ENCODE assay signal across 20 mouse cellular contexts in genomic region chr6:137897671-137898070, GRCm38 (mm10).
DNase-seq lines count a peak whose midpoint lies in the region; TF ChIP-seq lines count a peak whose summit lies in the region.
"Had no signal": no experiment of that assay in that cellular context is flagged by ENCODE, and none has a peak within 500 bp of the region (broad histone marks: within the 10 kb centered on the region; RNA-seq: fewer than 3 reads in every experiment).

No protein-coding gene starts in this region.

- DNase-seq in adrenal gland, adult 2 months: peak; percentile 22
- no peak for DNase-seq in adrenal gland, postnatal 4 days (ENCODE audit: low spot score in 2 of 2)
- DNase-seq in lung, postnatal 25 days (ENCODE audit: low spot score): peak; percentile 46
- DNase-seq in lung, postnatal 10 days: no peak
- DNase-seq in adrenal gland, adult 8-10 months: peak; percentile 1
- no peak for DNase-seq in left cerebral cortex, postnatal 14 days (ENCODE audit: low spot score in 2 of 2)
- no peak for DNase-seq in retina, embryonic 14.5 days (ENCODE audit: low spot score)
- DNase-seq: cerebellum, adult 9-11 months; gastrocnemius, postnatal 10 days; heart, postnatal 10 days; kidney, adult 9 months; kidney, postnatal 10 days; layer of hippocampus, adult 9-11 months; midbrain, embryonic 14.5 days had no signal

- H3K4me3 ChIP-seq in cortical plate, adult 2 months (ENCODE audit: insufficient read depth, low read length): no peak overlapping the region
- H3K4me3 ChIP-seq: erythroblast, embryonic 14.5 days; heart, embryonic 13.5 days; limb, embryonic 12.5 days had no signal

- TF ChIP-seq CTCF in cortical plate, adult 2 months (IDR thresholded peaks at IDR 0.05; ENCODE audit: extremely low read depth, insufficient read depth, low read length): no peak

- TF ChIP-seq POLR2A in cortical plate, adult 2 months (IDR thresholded peaks at IDR 0.05; ENCODE audit: extremely low read depth, insufficient read depth, low read length): no peak

- H3K27ac ChIP-seq in cortical plate, adult 2 months (ENCODE audit: insufficient read depth, low read length): peak overlapping the region; percentile 35; the same call in 1 of the 2 replicates
- H3K27ac ChIP-seq: heart, embryonic 13.5 days; hindbrain, embryonic 14.5 days; limb, embryonic 12.5 days; macrophage had no signal

- intact Hi-C loops in left cerebral cortex, postnatal 14 days (cut with DNase I): no loop called here

- H3K4me1 ChIP-seq in cortical plate, adult 2 months (ENCODE audit: control insufficient read depth, insufficient read depth, low read length): peaks cover 1% of the 10 kb centered on the region; the same call in 1 of the 2 replicates
- H3K4me1 ChIP-seq: heart, embryonic 13.5 days; limb, embryonic 12.5 days had no signal

Comparison
In these comparisons a context has a peak if more than half of its experiments do, and no peak if none do; other contexts are left out.
1. DNase-seq: peak in adrenal gland, adult 2 months (single experiment), lung, postnatal 25 days (single experiment) and adrenal gland, adult 8-10 months (single experiment); none in adrenal gland, postnatal 4 days (0 of 2), lung, postnatal 10 days (single experiment), left cerebral cortex, postnatal 14 days (0 of 2) and retina, embryonic 14.5 days (single experiment).